Mouse (Mus musculus) ovary, adult 18-20 months (tissue): Measurements from ENCODE around the gene Lifr.

Experiments used
- DNase-seq: peaks from one replicate; pipeline ENCODE4 v3.0.0; 2022; ENCODE audit warnings: low spot score, mixed read lengths

Lifr gene

DNA sequence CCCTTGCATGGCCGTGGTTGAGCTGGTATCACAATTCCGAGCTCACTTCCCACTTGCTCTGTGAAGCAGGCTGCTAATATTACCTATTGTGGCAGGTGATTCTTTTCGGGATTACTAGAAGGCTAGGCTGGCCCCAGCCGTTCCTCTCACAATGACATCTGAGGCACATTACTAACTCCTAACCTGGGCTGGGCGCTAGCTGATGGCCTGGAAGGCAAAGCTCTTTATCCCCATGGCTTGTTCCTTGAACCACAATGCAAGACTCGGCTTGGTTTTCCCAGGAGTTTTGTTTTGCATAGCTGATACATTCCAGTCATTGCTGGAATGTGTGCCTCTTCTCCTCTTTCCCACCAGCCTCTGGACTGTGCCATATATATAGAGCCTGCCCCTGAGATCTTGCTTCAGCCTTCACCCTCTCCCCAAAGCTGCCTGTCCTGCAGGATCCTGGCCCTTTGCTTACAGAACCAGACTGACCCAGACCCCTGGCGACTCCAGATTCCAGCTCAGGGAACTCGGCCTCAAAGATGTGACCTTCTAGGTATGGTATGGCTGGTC lies at the start of gene Lifr:
Lifr (plus strand) TSS at position 404 of the 555 bp plus-strand sequence.
- no peak for DNase-seq

DNA sequence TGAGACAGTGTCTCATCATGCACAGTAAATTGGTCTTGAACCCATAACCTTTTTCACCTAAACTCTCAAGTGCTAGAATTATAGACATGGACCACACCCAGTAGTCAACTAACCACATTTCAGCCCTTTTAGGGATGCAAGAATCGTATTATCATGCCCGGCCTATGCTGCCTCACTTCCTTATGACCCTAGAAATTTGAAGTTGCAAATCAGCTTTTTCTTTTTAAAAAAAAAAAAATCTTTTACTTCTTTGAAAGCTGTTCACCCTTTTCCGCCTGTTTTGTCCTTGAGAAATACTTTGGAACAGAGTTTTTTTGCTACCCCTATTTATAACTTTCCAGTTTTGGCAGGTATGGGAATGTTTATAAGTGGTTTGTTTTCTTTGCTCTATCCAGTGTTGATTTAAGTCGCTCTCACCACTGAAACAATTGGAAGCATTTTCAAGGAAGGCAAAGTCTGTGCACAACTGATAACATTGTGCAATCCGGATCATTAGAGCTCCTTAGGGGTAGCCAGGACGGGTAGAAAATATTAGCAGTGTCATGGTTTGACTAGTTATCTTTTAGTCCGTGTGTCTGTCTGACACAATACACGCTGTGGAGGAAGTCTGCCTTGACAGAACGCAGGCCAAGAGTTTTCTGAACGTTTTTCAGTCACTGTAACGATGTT lies 46.2 kb upstream of the Lifr start:
- DNase-seq = no peak

DNA sequence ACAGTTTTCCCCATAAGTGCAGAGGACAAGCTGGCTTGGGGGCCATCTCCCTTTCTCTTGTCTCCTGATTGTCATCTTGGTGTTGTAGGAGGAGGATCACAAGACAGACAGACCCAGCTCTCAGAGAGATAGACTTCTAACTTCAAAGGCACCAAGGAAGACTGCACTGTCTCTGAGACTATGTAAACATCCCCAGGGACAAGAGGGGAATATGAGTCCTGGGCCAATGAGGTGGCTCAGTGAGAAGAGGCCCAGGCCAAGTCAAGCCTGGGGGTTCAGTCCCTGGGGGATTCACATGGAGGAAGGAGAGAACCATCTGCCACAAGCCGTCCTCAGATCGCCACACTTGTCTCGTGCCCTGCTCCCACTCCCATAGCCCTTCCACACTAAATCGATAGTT lies 45.4 kb upstream of the Lifr start:
- DNase-seq = no peak

DNA sequence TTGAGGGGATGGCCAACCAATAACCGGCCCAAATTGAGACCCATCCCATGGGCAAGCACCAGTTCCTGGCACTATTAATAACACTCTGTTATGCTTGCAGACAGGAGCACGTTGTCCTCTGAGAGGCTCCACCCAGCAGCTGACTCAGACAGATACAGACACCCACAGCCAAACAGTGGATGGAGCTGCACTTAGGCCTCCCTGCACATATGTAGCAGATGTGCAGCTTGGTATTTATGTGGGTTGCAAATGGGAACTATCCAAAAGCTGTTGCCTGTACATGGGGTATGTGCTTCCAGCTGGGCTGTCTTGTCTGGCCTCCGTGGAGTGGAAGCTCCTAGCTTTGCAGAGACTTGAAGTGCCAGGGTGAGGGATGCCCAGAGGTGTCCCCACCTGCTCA lies 42.5 kb upstream of the Lifr start:
- DNase-seq = no peak

DNA sequence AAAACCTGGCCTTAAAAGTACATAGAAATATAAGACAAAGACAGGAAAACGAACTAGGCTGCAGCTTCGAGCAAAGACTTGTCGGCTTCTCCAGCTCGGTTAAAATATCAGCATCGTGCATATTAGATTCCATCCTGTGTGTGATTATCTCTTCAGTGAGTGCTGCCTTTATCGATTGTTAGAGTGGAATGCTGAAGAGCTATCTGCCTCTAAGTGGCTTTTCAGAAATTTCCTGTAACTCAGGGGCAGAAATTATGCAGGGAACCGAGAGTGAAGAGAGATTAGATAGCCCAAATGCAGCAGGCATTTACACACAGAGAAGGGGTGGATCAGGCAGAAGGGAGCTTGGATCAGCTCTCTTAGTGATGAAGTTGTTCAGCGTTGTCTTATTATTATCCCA lies 41.5 kb upstream of the Lifr start:
- DNase-seq = no peak

DNA sequence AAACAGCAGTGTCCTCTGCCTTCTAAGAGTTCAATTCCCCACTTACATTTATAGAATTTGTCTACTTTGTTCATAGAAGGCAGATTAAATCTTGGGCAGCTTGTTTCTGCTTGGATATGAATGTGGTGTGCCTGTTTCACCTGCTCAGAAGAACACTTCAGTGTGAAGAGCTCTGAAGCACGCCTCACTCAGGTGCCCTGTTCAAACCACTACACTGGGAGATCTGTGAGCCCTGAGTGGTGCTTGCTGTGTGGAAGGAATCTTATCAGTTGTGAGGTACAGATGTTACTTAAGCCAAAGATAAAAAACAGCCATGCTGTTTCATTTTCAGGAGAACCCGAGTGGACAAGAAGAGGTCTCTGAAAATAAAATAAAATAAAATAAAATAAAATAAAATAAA lies 38.7 kb upstream of the Lifr start:
- DNase-seq = no peak

DNA sequence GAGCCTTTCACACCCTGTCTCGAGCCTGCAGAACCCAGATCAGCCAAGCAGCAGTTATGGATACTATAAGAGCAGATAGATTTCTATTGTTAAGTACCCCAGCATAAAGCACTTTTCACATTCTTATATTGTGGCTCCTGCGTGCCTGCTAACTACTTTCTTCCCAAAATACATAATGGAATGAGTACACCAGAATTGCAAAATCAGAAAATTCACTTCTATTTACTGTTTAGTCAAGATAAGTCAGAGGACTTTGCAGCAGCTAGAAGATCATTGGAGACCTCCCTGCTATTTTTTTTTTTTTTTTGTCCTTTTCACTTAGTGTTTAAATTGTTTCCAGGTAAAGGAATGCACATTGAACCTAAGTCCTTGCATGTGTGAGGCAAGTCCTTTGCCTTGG lies 38.3 kb upstream of the Lifr start:
- DNase-seq = no peak

DNA sequence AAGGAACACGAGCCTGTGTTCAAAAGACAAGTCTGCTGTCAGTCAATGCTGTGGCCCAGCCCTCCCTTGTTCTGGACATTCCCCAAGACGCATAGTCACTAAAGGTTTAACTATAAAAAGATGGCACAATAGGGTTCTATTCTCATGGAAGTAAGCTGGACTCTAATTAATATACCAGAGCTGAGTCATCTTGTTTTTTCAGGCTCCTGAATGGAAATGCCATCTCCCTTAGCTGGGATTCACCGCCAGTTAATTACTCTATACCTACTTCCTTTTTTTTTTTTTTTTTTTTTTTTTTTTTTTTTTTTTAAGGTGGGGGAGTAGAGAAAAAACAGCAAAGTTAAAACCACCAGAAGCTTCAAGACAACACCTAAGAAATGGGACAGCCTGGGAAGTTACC lies 33.6 kb upstream of the Lifr start:
- no peak for DNase-seq

DNA sequence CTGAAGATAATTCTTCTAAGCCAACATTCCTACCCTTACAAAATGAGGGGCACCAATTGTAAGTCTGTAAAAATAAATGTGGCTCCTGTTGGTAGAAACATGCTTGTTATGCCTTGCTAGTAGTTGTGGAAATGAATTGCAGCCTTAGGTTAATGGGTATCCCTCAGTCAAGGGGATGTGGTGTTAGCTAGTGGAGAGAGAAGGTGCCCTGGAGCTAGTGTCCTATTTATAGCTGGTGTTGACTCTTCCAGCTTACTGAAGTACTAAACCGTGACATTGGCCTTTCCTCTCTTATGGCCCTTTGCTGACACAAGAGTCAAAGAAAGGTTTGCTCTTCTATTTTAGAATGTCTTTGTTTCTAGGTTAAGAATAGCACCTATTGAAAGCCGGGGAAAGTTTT lies 29.9 kb upstream of the Lifr start:
- DNase-seq = no peak

DNA sequence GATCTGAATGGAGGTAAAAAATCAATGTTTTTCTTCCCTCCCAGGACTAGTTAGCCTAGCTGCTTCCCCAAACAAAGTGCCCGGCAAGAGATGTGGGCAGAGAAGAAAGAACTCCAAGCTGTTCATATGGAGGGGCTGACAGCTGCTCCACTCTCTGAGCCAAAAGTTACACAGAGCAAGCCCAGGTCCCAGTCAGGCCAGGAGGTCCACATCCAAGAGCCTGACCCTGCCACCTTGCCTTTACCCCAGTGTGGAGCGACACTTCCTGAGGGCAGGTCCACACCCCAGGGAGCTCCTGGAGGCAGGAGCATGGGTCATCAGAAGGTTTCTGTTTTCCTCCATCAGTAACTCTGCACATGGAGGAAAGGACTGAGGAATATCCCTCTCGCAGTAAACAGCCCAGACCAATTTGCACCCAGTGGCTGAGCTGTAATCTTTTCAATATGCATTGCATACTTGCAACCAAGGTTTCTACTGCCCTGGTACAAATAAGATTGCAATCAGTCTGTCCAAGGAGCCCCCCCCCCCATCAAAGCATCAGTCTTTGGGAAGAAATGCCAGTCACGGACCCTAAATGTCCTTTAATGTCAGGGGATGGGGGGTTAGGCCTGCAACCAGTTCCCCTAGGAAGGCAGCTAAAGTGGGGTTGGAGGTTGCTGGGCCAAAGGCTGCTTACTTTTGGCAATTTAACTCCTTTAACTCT lies 28.3 kb upstream of the Lifr start:
- DNase-seq = no peak

DNA sequence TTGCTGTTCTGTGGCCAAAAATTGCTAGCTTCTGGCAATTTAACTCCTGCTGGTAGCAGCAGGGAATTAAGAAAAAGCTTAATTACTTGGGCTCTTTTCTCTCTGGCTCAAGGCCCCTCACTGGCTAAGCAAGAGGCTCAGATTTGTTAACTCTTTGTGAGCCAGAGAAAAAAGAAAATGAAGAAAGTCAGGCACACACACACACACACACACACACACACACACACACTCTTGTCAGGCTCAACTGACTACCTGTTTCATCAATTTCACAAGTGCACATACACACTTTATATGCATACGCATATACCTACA lies 27.8 kb upstream of the Lifr start:
- no peak for DNase-seq

DNA sequence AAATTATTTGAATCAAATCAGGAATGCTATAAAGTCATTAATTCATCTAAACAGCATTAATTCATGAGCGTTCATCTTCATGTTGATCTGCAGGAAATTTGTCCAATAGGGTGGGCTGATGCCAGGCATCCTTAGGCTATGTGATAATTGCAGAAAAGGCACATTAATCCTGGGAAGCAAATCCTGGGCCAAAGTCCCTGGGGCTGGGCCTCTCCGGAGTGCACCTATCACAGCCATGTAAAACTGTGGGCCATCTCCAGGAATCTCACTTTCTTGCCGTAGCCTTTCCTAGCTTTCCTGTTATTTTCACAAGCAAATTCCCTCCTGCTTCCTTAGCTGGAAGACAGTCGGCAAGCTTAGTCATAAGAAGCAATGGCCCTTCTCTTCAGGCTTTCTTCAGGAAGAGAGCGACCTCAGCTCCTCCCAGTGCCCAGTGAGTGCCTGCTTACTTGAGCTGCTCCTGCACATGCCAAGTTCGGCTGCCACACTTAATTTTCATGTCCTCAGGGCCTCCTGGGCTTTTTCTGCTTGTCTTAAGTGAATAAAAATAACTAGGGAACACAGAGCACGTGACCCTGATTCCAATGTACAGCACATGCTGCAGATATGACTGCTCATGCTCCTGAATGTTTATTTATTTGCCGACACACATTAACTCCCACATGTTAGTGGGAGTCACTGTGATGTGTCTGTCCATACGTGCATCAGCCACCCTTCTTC lies 26.7 kb upstream of the Lifr start:
- no peak for DNase-seq

DNA sequence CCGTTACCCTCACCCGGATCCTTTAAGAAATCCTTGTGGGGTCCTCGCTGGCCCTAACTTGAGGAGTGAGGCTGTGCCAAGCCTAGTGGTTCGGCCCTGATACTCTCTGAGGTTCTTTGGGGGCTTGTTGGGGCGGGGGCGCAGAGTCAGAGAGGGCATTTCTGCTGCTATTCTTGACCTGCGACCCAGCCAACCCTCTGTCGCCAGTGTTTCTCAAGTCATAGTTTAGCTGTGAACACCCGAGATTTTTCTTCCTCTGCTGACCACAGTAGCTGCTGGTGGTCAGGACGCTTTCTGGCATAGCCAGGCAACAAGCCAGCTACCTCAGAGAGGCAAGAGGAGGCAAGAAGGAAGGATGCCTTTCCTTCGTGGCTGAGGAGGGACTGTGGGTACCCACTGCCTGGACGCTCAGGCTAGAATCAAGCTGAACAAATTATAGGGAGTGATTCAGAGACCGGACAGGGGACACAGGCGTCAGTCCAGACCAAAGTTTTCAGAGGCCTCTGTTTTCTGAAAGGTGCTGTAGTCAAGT lies 25.4 kb upstream of the Lifr start:
- no peak for DNase-seq

DNA sequence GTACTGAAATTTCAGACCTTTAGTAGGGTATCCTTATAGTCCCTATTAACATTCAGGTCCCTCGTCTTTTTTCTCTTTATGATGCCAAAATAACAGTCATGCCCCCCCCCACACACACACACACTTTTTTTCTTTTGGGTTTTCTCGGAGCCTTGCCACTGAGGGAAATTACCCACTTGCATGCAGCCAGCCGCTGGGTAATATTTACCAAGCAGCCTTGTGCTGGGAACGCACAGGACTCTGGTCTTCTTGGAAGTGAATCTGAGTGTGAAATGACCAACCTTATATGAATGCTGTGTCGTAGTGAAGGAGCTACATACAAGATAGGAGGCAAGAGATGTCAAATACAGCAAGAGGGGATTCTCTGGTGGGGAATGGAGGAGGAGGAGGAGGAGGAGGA lies 24.8 kb upstream of the Lifr start:
- no peak for DNase-seq

DNA sequence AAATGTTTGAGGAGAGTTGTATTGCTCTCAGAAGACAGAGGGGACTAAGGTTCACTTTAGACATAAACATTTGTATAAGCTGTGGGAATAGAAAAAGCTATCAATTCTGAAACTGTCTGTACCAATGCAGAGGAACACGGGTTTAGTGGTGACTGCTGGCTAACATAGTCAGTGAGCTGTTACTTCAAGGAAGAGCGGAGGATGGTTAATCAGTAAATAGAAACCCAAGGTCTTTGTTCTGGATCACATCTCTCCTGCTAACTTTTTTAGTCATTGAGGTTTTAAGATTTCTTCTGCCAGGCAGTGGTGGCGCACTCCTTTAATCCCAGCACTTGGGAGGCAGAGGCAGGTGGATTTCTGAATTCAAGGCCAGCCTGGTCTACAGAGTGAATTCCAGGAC lies 23.7 kb upstream of the Lifr start:
- DNase-seq = no peak

DNA sequence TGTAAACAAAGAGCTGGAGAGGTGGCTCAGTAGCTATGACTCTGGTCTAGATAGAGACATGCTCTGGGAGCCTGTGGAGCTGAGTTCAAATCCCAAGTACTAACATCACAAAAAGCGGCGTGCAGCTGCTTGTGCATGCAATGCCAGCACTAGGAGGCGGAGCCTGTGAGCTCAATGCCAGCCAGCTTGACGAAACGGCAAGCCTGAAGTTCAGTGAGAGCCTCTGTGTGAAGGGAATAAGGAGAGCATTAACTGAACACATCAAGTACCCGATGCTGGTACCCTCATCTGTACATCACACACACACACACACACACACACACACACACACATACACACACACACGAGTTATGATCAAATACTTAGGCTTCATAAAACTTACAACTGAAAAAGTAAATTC lies 21.0 kb upstream of the Lifr start:
- no peak for DNase-seq

DNA sequence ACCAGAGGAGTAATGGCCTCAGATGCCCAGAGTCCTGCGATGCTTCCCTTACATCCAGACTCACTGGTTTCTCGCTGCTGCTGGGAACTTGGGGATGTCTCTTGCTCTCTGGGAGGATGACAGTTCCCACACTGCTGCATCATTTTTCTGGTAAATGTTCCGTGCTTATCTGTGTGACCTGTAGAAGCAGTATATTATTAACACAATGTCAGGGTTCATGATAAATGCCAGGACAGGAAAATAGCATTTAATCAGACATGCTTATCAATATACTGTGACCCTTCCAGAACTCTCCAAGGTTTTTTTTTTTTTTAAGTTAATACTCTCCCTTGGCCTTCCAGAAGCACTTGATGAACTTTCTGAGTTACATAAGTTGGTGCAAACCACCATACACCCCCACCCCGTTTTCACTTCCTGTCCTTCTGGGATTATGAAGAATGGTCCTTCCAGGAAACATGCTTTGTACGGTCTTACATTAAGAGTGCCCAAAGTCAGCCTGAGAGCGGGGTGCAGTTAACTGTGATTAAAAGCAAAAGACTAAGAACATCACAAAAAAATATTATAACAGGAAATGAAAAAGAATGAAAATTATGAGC lies 20.1 kb upstream of the Lifr start:
- no peak for DNase-seq

DNA sequence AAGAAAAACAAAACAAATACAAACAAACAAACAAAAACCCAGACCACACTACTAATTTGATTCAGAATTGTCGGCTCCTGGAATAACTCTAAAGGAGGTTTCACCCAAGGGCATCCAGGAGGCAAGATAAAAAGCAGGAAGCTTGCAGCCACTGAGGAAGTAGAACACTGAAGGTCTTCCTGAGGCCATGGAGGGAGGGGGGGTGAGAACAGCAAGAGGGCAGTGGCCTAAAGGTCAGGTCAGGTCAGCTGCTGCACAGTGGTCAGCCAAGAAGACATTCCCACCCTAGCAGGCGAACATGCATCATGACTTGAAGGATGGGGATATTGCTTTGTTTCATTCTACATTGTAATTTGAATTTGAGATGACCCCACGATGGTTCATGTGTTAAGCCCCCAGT lies 17.1 kb upstream of the Lifr start:
- DNase-seq = no peak

DNA sequence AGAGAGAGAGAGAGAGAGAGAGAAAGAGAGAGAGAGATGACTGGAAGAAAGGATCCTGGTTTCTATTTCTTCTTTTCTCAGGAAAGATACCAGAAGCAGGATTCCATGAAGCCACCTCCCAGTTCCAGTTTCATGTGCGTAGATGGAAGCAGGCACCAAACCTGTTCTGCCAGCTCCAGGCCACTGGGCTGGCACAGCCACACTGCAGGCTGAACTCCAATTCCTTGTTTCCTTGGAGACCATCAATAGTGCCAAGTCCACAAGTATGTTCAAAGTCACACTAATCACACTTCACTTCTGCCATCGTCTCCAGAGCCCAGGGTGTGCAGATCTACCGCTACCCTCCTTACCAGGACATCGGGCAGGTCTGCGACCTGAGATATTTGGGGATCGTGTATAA lies 15.2 kb upstream of the Lifr start:
- peak; percentile 16 for DNase-seq

DNA sequence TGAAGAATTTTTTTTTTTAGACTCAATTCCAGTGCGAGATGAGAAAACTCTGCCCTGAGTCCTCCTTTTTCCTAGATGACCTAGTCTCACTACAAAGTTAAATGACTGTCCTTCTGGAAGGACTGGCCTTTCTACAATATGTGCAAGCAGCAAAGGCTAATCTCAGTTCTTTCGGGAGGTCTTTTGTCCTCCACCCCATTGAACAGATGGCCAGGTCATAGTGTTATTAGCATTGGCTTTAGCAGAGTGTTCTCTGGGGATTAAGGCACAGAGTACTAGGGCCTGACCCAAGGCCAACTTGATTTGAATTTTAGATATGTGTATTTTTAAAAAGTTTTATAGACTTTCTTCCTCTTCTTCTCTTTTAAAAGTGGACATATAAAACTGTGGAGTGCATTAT lies 12.1 kb upstream of the Lifr start:
- DNase-seq = no peak

DNA sequence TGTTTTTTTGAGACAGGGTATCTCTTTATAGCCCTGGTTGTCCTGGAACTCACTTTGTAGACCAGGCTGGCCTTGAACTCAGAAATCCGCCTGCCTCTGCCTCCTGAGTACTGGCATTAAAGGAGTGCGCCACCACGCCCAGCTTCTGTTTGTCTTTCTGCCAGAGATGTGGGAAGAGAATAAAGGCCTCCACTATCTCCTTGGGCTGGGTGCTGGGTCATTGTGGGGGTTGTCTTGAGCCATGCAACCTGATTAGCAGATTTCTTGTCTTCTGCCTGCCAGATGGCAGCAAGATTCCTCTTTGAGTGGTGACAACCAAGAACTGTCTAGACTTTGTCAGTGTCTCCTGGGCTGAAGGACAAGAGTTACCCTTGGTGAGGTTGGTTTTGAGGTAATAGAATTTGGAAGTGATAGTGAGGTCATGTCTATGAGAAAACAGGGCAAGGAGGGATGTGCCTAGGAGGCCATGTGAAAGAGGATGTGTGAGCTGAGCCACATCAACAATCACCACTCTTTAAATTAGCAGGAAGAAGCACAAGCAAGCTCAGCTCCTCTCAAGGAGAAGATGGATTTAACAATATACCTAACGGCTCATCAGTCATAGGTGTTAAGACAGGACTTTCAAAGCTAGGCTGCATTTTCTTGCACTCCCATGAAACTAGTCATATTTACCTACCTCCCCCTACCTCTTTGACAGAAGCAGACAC lies 10.6 kb upstream of the Lifr start:
- DNase-seq = no peak
